Mouse (Mus musculus) forebrain, postnatal 0 days (tissue): ENCODE measurements at regions not wholly inside any gene's neighbourhood (a gene's known extent, or its start where the extent isn't known, plus 50 kb on each side); places are given as distances from the start of the nearest gene placed in this dataset.
"Not testable (repeated sequence)": the region's sequence is repeated elsewhere in the genome, so short reads cannot be mapped to it uniquely, and the experiment has no call there.

Experiments used
- ATAC-seq: fragments of 200-750 bp; cut with Nextera tagmentation; 2 replicates; pipeline ENCODE4 v1.8.0; 2017; ENCODE audit warnings: mild to moderate bottlenecking, moderate library complexity
- DNase-seq: peaks from one replicate; pipeline ENCODE4 v3.0.0-alpha.2; 2015
- H3K27ac ChIP-seq: fragments of 300-500 bp; sonication (generic); 2 replicates; pipeline ENCODE4 v1.5.1; 2014; ENCODE audit warnings: low read depth, mild to moderate bottlenecking, antibody characterized with exemption, low read length, moderate library complexity, mixed read lengths
- H3K27me3 ChIP-seq: fragments of 300-500 bp; sonication (generic); 2 replicates; pipeline ENCODE4 v1.6.1; 2014; ENCODE audit warnings: mild to moderate bottlenecking, low read length, mixed read lengths; ENCODE audit not compliant: insufficient read depth
- H3K36me3 ChIP-seq: fragments of 300-500 bp; sonication (generic); 2 replicates; pipeline ENCODE4 v1.6.1; 2014; ENCODE audit warnings: mild to moderate bottlenecking, moderate library complexity; ENCODE audit not compliant: insufficient read depth
- H3K4me1 ChIP-seq: fragments of 300-500 bp; sonication (generic); 2 replicates; pipeline ENCODE4 v1.6.1; 2014; ENCODE audit warnings: antibody characterized with exemption; ENCODE audit not compliant: insufficient read depth
- H3K4me2 ChIP-seq: fragments of 300-500 bp; sonication (generic); 2 replicates; pipeline ENCODE4 v1.6.1; 2014; ENCODE audit warnings: low read depth, mild to moderate bottlenecking, moderate library complexity
- H3K4me3 ChIP-seq: fragments of 300-500 bp; sonication (generic); 2 replicates; pipeline ENCODE4 v1.5.1; 2014; ENCODE audit warnings: low read depth, low read length, mixed read lengths
- H3K9ac ChIP-seq: fragments of 300-500 bp; sonication (generic); 2 replicates; pipeline ENCODE4 v1.6.1; 2014; ENCODE audit warnings: mild to moderate bottlenecking
- H3K9me3 ChIP-seq: fragments of 300-500 bp; sonication (generic); 2 replicates; pipeline ENCODE4 v1.6.1; 2016; ENCODE audit warnings: low read length
- CTCF ChIP-seq: sonication (generic); IDR thresholded peaks from 2 replicates; pipeline ENCODE4 v1.5.1; 2016; ENCODE audit warnings: antibody characterized with exemption, control low read depth, low read depth
- WGBS: fragments of 180-500 bp; shearing (Covaris S2); extraction: QIAGEN DNeasy Blood & Tissue Kit; methylation state at CpG from one replicate; pipeline ENCODE4 v1.1.7; 2014; 5-methylcytosine and 5-hydroxymethylcytosine counted together

- H3K27ac ChIP-seq: not testable (repeated sequence)
- 85% methylated on average over 16 of the region's 16 CpGs for WGBS
Observed at GRCm38 (mm10) chr17:13556060-13556660, 201.8 kb downstream of the Tcp10c start.

DNA sequence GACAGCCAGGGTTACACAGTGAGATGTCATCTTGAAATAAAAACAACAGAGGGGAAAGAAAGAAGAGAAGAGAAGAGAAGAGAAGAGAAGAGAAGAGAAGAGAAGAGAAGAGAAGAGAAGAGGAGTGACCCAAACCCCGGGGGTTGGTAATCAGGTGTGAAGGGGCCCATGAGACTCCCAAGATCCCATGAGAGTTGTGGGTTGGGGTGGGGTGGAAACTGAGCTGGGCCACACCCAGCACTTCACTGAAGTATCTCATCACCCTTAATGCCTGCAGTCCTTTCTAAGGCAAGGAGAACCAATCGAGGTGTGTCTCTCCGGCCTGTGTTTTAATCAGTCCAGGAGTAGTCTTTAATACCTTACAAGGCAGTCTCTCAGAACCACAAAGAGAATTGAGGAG, 201.5 kb upstream of the Afdn start:
- Histone ChIP-seq H3K27me3 (no peaks in the 10 kb centered on the region), H3K4me1 (no peaks in the 10 kb centered on the region), H3K4me3 (no peak overlapping the region), H3K4me2 (no peak overlapping the region), H3K9ac (no peak overlapping the region), H3K27ac (no peak overlapping the region), H3K36me3 (no peaks in the 10 kb centered on the region), H3K9me3 (no peaks in the 10 kb centered on the region)
- ATAC-seq: no peak
- no peak for DNase-seq
- WGBS: 92% methylated on average over 3 of the region's 3 CpGs
- TF ChIP-seq CTCF: no peak

More at GRCm38 (mm10) chr17:13556060-13556660, 201.8 kb downstream of the Tcp10c start:
- not testable (repeated sequence) for H3K4me3 ChIP-seq, H3K4me1 ChIP-seq, DNase-seq, H3K36me3 ChIP-seq, H3K27me3 ChIP-seq, H3K4me2 ChIP-seq, H3K9ac ChIP-seq, ATAC-seq
- peaks cover 11% of the 10 kb centered on the region for H3K9me3 ChIP-seq

GRCm38 (mm10) chr17:13561342-13561741, 199.0 kb upstream of the Afdn start:
- Histone ChIP-seq H3K27ac (no peak overlapping the region), H3K4me2 (no peak overlapping the region), H3K9me3 (no peaks in the 10 kb centered on the region), H3K4me1 (no peaks in the 10 kb centered on the region), H3K36me3 (no peaks in the 10 kb centered on the region), H3K4me3 (no peak overlapping the region), H3K9ac (no peak overlapping the region), H3K27me3 (no peaks in the 10 kb centered on the region)
- WGBS: 83% methylated on average over 8 of the region's 8 CpGs
- DNase-seq (no peak), ATAC-seq (no peak)
- no peak for TF ChIP-seq CTCF

- Histone ChIP-seq H3K4me1 (no peaks in the 10 kb centered on the region), H3K27me3 (no peaks in the 10 kb centered on the region), H3K9me3 (no peaks in the 10 kb centered on the region), H3K4me3 (no peak overlapping the region), H3K36me3 (no peaks in the 10 kb centered on the region), H3K9ac (no peak overlapping the region), H3K4me2 (no peak overlapping the region), H3K27ac (no peak overlapping the region)
- ATAC-seq (no peak), DNase-seq (no peak)
- TF ChIP-seq CTCF: no peak
- 80% methylated on average over 2 of the region's 2 CpGs for WGBS
Observed at GRCm38 (mm10) chr17:13562974-13563373, 197.4 kb upstream of the Afdn start.

DNA sequence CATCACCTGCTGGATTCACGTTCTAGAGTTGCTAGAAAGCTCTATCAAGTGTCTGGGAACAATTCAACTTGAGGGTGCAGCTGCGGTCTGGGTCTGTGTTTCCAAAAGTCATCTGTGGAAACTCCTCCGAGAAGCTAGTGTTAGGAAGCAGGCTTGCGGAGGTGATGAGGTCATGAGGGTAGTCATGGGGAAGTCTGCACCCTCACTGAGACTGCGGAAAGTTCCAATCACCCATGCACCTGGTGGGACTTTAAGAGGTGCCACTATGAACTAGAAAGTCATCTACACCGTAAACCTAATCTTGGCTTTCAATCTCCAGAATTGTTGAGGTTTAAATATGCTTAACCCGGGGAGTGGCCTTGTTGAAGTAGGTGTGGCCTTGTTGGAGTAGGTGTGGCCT, 195.5 kb upstream of the Afdn start:
- no peak for DNase-seq
- no peaks in the 10 kb centered on the region for H3K27me3 ChIP-seq
- no peaks in the 10 kb centered on the region for H3K9me3 ChIP-seq
- no peaks in the 10 kb centered on the region for H3K4me1 ChIP-seq
- ATAC-seq: no peak
- H3K4me3 ChIP-seq: no peak overlapping the region
- H3K27ac ChIP-seq: no peak overlapping the region
- H3K36me3 ChIP-seq: no peaks in the 10 kb centered on the region
- WGBS: 91% methylated on average over 7 of the region's 7 CpGs
- no peak overlapping the region for H3K9ac ChIP-seq
- H3K4me2 ChIP-seq: no peak overlapping the region
- no peak for TF ChIP-seq CTCF

DNA sequence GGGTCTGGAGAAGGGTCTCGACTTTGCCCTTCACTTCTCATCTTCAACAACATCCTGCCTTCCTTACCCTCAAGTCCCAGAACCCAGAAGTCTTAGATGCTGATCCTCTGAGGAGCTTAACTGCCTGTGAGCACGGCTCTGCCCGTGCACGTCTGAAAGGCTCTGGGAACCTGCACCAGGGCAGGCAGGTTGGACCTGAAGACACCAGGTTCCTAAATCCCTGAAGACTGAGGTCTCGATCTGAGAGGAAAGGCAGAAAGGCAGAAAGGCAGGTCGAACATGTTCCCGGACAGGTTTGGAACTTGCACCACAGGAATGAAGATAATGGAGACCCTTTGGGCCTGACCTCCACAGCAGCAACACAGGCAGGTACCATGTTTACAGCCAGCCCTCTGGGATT, 193.7 kb upstream of the Afdn start:
- WGBS: 83% methylated on average over 7 of the region's 7 CpGs
- H3K4me2 ChIP-seq: no peak overlapping the region

GRCm38 (mm10) chr17:13567183-13567582, 193.2 kb upstream of the Afdn start:
- no peak for DNase-seq
- Histone ChIP-seq H3K4me3 (no peak overlapping the region), H3K27me3 (no peaks in the 10 kb centered on the region), H3K9ac (no peak overlapping the region), H3K4me1 (no peaks in the 10 kb centered on the region), H3K9me3 (no peaks in the 10 kb centered on the region), H3K36me3 (no peaks in the 10 kb centered on the region), H3K27ac (no peak overlapping the region), H3K4me2 (no peak overlapping the region)
- 83% methylated on average over 3 of the region's 3 CpGs for WGBS
- no peak for ATAC-seq
- TF ChIP-seq CTCF: no peak

More for the DNA sequence above, 193.7 kb upstream of the Afdn start:
- no peak for DNase-seq
- Histone ChIP-seq H3K4me3 (no peak overlapping the region), H3K9ac (no peak overlapping the region), H3K9me3 (no peaks in the 10 kb centered on the region), H3K4me1 (no peaks in the 10 kb centered on the region), H3K27me3 (no peaks in the 10 kb centered on the region), H3K27ac (no peak overlapping the region), H3K36me3 (no peaks in the 10 kb centered on the region)
- no peak for ATAC-seq
- no peak for TF ChIP-seq CTCF

DNA sequence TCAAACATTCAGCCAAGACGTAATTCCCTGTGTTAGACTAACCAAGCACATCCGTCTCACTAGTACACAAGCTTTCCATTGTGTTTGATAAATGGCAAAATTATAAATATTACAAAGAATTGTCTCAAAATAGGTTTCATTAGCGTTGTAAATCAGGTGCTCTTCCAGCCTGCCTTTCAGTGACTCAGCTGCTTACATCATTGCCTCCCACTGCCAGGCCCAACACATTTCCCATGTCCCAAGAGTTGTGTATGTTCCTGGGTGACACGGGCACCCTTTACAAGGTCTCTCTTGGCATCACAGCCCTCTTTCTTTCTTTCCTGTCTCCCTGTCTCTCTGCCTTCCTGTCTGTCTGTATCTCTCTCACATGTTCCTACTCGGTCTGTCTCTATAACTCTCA, 189.5 kb upstream of the Afdn start:
- Histone ChIP-seq H3K36me3 (no peaks in the 10 kb centered on the region), H3K9ac (no peak overlapping the region), H3K9me3 (no peaks in the 10 kb centered on the region), H3K4me3 (no peak overlapping the region), H3K27me3 (no peaks in the 10 kb centered on the region), H3K4me1 (0 out of 2 replicates have a peak, but pooled peaks cover 4% of the 10 kb centered on the region), H3K27ac (no peak overlapping the region), H3K4me2 (no peak overlapping the region)
- 65% methylated on average over 5 of the region's 5 CpGs for WGBS
- no peak for TF ChIP-seq CTCF
- ATAC-seq (no peak), DNase-seq (no peak)
